Mouse (Mus musculus): ENCODE measurements around the gene Ocln.

DNA sequence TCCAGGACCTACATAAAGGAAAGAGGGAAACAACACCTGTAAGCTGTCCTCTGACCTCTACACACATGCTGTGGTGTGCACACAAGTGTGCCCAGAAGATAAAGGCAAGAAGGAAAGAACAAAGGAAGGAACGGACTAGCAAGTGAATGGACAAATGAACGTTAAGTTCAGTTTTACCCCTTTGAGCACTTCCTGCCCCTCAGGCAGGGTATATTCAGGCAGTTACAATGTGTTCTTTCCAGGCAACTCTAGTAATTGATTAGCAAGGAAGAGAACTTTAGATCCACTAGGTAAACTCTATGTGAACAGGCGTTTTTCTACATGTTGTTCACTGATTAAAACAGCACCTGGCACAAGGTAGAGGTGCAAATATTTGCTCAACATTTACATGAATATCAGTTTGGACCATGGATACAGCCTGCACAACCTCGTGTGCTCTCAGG, 8.3 kb downstream of the Ocln start:
- TF ChIP-seq POLR2A (IDR thresholded peaks at IDR 0.05; ENCODE audit: insufficient read length, low read depth) (no peak), POLR2AphosphoS2 (IDR thresholded peaks at IDR 0.05; ENCODE audit: insufficient read length, low read depth) (no peak), MYOD1 (IDR thresholded peaks at IDR 0.05; ENCODE audit: control insufficient read depth in 1 of 3, insufficient read length in 2 of 3, low read depth in 2 of 3) (no peak), USF1 (IDR thresholded peaks at IDR 0.05; ENCODE audit: low read depth) (no peak), MAX (IDR thresholded peaks at IDR 0.05; ENCODE audit: low read depth) (no peak), CEBPB (IDR thresholded peaks at IDR 0.05; ENCODE audit: insufficient read depth, poor library complexity, severe bottlenecking) (no peak), MYOG (IDR thresholded peaks at IDR 0.05; ENCODE audit: control insufficient read depth in 1 of 3, insufficient read depth in 1 of 3, insufficient read length in 2 of 3, low read depth in 2 of 3) (no peak), E2F4 (IDR thresholded peaks at IDR 0.05; ENCODE audit: insufficient read depth) (no peak), TCF12 (IDR thresholded peaks at IDR 0.05; ENCODE audit: insufficient read depth, poor library complexity, severe bottlenecking) (no peak), SRF (IDR thresholded peaks at IDR 0.05; ENCODE audit: control insufficient read depth, insufficient read length, low read depth) (no peak), TCF3 (IDR thresholded peaks at IDR 0.05; ENCODE audit: insufficient read length, low read depth) (no peak), REST (IDR thresholded peaks at IDR 0.05; ENCODE audit: insufficient read depth, insufficient read length) (no peak)

Data from myocyte (in vitro differentiated cells).